Mouse (Mus musculus): ENCODE measurements around the gene Cnbp. TPM values are rescaled to one million over a fixed set of nuclear protein-coding genes. Genes with fewer than 3 reads are reported as not detected.

The Cnbp gene
- polyA plus RNA-seq, 1 experiment from 2014 or later: 1,100 TPM

DNA sequence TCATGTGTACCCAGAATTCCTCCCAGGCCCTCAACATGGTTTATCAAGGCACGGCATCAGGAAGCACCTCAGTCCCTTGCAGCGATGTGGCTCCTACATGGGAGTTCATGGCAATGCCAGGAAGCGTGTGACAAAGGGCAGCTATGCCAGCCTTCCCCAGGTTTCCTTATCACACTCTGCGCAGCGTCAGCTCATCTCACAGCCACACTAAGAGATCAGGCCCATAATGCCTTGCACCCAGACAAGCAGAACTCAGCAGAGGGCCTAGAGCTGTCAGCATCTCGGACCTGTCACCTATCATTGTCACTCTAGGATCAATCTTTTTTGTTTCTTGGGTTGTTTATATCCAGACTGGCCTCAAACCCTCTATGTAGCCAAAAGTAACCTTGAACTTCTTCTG lies 51.3 kb downstream of the Cnbp start:
- Histone ChIP-seq H3K4me1 (replicated peaks) (0 out of 2 replicates have a peak, but pooled peaks cover 3% of the 10 kb centered on the region), H3K9ac (no peak overlapping the region), H3K27ac (no peak overlapping the region), H3K27me3 (replicated peaks) (no peaks in the 10 kb centered on the region), H3K9me3 (no peaks in the 10 kb centered on the region), H3K4me3 (replicated peaks) (no peak overlapping the region), H3K4me2 (replicated peaks) (no peak overlapping the region), H3K36me3 (no peaks in the 10 kb centered on the region)
- WGBS: 91% methylated on average over 6 of the region's 6 CpGs
- no peak for ATAC-seq

DNA sequence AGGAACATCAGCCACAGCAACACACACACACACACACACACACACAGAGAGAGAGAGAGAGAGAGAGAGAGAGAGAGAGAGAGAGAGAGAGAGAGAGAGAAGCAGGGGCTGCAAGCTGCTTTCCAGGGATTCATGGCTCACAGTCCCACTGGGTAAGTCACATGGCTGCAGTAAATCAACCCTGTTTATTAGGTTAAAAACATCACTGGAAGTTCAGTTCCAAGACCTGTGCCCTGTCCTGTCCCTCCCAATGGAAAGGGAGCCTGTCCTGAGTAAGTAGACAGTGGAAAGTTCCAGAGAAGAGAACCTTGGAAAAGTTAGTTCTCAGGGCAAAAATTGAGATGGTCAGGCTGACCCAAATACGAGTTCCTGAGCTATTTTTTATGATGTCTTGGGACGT lies 53.6 kb downstream of the Cnbp start:
- 20% methylated on average over 2 of the region's 2 CpGs for WGBS
- H3K4me2 ChIP-seq (replicated peaks): no peak overlapping the region
- H3K4me3 ChIP-seq (replicated peaks): no peak overlapping the region
- no peaks in the 10 kb centered on the region for H3K9me3 ChIP-seq
- no peaks in the 10 kb centered on the region for H3K27me3 ChIP-seq (replicated peaks)
- H3K27ac ChIP-seq: no peak overlapping the region
- H3K4me1 ChIP-seq (replicated peaks): 0 out of 2 replicates have a peak, but pooled peaks cover 3% of the 10 kb centered on the region
- H3K36me3 ChIP-seq: 0 out of 2 replicates have a peak, but pooled peaks cover 3% of the 10 kb centered on the region
- no peak overlapping the region for H3K9ac ChIP-seq
- no peak for ATAC-seq

DNA sequence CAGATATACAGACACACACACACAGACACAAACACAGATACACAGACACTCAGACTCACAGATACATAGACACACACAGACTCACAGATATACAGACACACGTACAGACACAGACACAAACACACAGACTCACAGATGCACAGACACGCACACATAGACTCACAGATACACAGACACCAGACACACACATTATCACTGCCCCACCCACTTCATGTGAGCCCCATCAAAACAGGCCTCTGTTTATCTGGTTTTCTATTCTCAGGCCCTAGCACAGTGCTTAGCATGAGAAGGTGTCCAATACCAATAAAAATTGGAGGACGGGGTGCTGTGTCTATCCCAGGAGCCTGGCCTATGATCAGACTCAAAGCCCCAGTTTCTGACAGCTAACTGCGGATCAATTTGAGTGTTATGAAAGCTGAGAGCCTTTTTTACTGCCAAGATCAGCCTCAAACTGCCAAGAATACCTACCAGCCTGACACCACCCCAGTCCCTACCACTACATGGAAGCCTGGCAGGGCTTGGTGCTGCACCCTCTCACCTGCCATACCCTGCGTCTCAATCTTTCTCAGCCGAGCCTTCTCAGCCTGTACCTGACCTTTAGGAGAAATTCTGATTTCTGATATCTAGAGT lies 54.5 kb downstream of the Cnbp start:
- H3K9me3 ChIP-seq: no peaks in the 10 kb centered on the region
- H3K27me3 ChIP-seq (replicated peaks): no peaks in the 10 kb centered on the region
- no peak overlapping the region for H3K4me2 ChIP-seq (replicated peaks)
- no peak overlapping the region for H3K9ac ChIP-seq
- no peak overlapping the region for H3K4me3 ChIP-seq (replicated peaks)
- no peak overlapping the region for H3K27ac ChIP-seq
- ATAC-seq: no peak
- 0 out of 2 replicates have a peak, but pooled peaks cover 7% of the 10 kb centered on the region for H3K36me3 ChIP-seq
- H3K4me1 ChIP-seq (replicated peaks): 0 out of 2 replicates have a peak, but pooled peaks cover 3% of the 10 kb centered on the region
- WGBS: 81% methylated on average over 6 of the region's 6 CpGs

DNA sequence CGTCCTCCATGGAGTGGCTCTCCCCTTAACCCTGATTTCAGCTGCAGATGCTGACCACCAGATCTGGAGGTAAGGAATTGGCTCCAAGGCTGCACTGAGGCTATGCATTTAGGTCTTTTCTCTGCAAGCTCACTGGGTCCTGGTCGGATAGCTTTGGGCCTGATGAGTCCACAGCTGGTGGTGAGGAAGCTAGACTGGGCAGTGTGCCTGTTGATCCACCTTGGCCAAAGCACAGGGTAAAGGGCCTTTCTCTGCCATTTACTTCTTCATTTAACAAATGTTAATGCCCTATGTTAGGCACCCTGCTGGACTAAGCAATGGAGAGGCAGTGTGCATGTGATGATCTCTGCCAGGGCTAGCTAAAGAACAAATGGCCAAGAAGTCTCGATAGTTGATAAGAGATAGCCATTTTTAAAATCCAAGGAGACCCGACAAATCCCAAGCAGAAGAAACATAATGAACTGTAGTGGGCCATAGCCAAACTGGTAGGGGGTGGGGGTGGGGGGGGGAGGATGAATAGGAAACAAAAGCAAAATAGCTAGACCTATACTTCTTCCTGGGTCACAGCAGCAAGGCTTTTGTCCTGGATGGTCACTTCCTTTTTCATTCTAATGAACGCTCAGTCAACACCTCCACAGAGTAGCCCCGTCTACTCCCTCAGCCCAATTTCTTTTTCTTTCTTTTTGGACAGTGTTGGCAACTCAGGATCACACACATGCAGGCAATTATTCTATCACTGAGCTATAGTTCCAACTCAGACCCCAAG lies 55.3 kb downstream of the Cnbp start:
- no peak overlapping the region for H3K9ac ChIP-seq
- H3K36me3 ChIP-seq: 0 out of 2 replicates have a peak, but pooled peaks cover 7% of the 10 kb centered on the region
- no peaks in the 10 kb centered on the region for H3K9me3 ChIP-seq
- no peak overlapping the region for H3K27ac ChIP-seq
- H3K4me2 ChIP-seq (replicated peaks): no peak overlapping the region
- H3K27me3 ChIP-seq (replicated peaks): no peaks in the 10 kb centered on the region
- ATAC-seq: no peak
- H3K4me1 ChIP-seq (replicated peaks): peaks cover 8% of the 10 kb centered on the region
- WGBS: 74% methylated on average over 6 of the region's 6 CpGs
- no peak overlapping the region for H3K4me3 ChIP-seq (replicated peaks)

DNA sequence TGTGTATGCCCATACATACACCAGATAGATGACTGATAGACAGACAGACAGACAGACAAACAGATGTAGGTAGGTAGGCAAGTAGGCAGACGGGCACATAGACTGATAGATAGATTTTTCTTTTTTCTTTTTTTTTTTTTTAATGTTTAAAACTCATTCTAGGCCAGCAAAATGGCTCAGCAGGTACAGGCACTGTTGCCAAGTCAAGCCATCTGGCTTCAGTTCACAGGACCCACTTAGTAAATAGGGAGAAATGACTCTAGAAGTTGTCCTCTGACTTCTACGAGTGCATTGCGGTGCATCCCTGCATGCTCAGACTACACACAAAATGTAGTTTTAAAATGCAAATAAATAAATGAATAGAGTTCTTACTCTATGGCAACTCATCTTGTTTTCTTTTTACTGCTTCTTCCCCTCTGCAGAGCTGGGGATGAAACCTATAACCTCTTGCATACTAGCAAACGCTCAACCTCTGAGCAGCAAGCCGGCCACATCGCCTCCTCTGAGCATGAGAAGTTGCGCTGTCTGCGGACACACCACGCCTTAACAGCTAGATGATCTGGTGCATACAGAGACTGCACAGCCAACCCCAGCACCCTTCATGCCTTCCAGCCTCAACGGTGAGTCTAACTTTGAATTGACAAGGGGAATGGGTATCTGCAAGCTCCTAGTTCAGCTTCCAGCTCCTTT lies 56.9 kb downstream of the Cnbp start:
- 0 out of 2 replicates have a peak, but pooled peaks cover 7% of the 10 kb centered on the region for H3K36me3 ChIP-seq
- no peaks in the 10 kb centered on the region for H3K9me3 ChIP-seq
- H3K9ac ChIP-seq: no peak overlapping the region
- WGBS: 92% methylated on average over 10 of the region's 10 CpGs
- no peaks in the 10 kb centered on the region for H3K27me3 ChIP-seq (replicated peaks)
- H3K4me2 ChIP-seq (replicated peaks): no peak overlapping the region
- no peak overlapping the region for H3K27ac ChIP-seq
- no peak overlapping the region for H3K4me3 ChIP-seq (replicated peaks)
- no peak for ATAC-seq
- peaks cover 23% of the 10 kb centered on the region for H3K4me1 ChIP-seq (replicated peaks)

Other genes starting within 250 kb of the Cnbp start
- gene Aplf, start 178.9 kb downstream of the Cnbp start, polyA plus RNA-seq (2015; fragmentation: Nextera tagmentation; extraction: Ambion mirVana): 13.3 and 15.1 TPM in 2 replicates
- gene Efcc1, start 120.2 kb downstream of the Cnbp start, polyA plus RNA-seq (2015; fragmentation: Nextera tagmentation; extraction: Ambion mirVana): 0.90 and 1.0 TPM in 2 replicates
- 1.4 and 2.2 TPM in 2 replicates for gene Gp9, start 73.0 kb downstream of the Cnbp start, polyA plus RNA-seq (2015; fragmentation: Nextera tagmentation; extraction: Ambion mirVana)
- gene Rab43, start 38.9 kb downstream of the Cnbp start, polyA plus RNA-seq (2015; fragmentation: Nextera tagmentation; extraction: Ambion mirVana): 11.0 and 12.2 TPM in 2 replicates
- gene Gm45140, start 15.3 kb downstream of the Cnbp start, polyA plus RNA-seq (2015; fragmentation: Nextera tagmentation; extraction: Ambion mirVana): 3.3 and 4.1 TPM in 2 replicates
- gene Isy1, start 12.3 kb downstream of the Cnbp start, polyA plus RNA-seq (2015; fragmentation: Nextera tagmentation; extraction: Ambion mirVana): 50.7 and 58.1 TPM in 2 replicates
- 154 and 161 TPM in 2 replicates for gene Copg1, start 36.7 kb upstream of the Cnbp start, polyA plus RNA-seq (2015; fragmentation: Nextera tagmentation; extraction: Ambion mirVana)
- 41.0 TPM in 2 replicates for gene Hmces, start 62.8 kb upstream of the Cnbp start, polyA plus RNA-seq (2015; fragmentation: Nextera tagmentation; extraction: Ambion mirVana)
- 23.4 and 29.6 TPM in 2 replicates for gene H1fx, start 130.5 kb upstream of the Cnbp start, polyA plus RNA-seq (2015; fragmentation: Nextera tagmentation; extraction: Ambion mirVana)
- 243 and 244 TPM in 2 replicates for gene Rab7, start 194.2 kb upstream of the Cnbp start, polyA plus RNA-seq (2015; fragmentation: Nextera tagmentation; extraction: Ambion mirVana)
- gene Rpn1, start 233.4 kb upstream of the Cnbp start, polyA plus RNA-seq (2015; fragmentation: Nextera tagmentation; extraction: Ambion mirVana): 423 and 425 TPM in 2 replicates

All from intestine, embryonic 15.5 days (tissue).